Mouse (Mus musculus) thymus, postnatal 0 days (tissue): Measurements from ENCODE around the gene Ppp1r14b. TPM values are rescaled to one million over a fixed set of nuclear protein-coding genes. Genes with fewer than 3 reads are reported as not detected.

Source experiments
- DNase-seq: peaks from one replicate; pipeline ENCODE4 v3.0.0-alpha.2; 2015; ENCODE audit warnings: low spot score
- polyA plus RNA-seq: library from polyadenylated mRNA; unstranded; fragments of >200 nt; fragmentation: Nextera tagmentation; extraction: Ambion mirVana; gene quantifications from 2 replicates; pipeline ENCODE4 v1.2.1, GENCODE M21; 2015

Ppp1r14b gene
- 421 and 425 TPM in 2 replicates for polyA plus RNA-seq

DNA sequence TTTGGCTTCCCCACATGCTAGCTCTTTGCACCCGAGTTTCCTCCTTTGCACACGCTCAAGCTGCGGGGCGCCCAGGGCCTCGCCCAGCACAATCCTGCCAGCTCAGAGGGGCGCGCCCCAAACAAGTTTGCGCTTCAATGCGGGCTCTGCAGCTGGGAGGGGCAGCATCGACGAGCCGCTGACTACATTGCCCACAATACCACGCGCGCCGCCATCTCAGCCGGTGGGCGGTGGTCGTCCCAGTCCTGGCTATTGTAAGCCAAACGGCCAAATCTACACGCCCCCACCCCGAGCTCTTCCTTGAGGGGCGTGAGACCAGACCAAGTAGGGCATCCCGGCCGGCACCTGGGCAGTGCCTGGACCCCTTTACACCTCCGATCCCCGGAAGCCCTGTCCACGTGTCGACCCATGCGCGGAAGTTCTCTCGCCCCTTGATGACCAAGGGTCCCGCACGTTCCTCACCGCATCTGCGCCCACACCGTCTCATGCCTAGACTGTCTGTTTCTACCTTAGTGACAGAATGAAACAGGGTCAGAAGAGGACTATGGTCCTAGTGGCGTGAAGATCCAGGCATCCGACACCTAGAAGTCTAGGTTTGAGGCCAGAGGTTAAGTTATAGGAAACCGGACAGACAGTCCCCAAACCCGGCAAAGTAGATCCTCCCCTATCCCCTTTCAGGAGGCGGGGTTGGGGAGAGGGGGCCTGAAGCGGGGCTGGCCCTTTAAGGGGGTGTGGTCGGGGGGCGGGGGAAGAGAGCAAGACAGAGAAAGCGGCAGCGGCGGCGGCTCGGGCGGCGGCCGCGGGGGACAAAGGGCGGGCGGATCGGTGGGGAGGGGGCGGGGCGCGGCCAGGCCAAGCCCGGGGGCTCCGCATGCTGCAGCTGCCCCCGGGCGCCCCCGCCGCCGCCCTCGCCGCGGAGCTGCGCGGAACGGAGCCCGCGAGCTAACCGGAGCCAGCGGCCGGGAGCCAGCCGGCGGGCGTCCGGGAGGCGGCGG, at the start of gene Ppp1r14b:
Gene Ppp1r14b, plus strand, starts transcription at position 758 of the 995 bp plus-strand sequence.
- DNase-seq, result peak; percentile 91

DNA sequence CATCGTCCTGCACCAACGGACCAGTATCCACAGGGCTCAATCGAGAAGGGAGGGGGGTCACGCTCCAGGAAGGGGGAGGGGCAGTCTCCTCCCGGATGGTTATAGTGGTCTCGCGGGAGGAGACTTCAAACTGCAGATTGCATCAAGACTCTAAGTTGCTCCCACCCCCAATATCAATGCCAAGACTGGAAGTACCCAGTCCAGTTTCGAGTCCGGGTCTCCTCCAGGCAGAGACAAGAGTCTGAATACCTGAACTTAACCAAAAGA, 49.5 kb upstream of the Ppp1r14b start, which contains the start of gene Catsperz:
Gene Catsperz, minus strand, starts transcription at position 74 of the 267 bp plus-strand sequence.
- DNase-seq, result no peak

DNA sequence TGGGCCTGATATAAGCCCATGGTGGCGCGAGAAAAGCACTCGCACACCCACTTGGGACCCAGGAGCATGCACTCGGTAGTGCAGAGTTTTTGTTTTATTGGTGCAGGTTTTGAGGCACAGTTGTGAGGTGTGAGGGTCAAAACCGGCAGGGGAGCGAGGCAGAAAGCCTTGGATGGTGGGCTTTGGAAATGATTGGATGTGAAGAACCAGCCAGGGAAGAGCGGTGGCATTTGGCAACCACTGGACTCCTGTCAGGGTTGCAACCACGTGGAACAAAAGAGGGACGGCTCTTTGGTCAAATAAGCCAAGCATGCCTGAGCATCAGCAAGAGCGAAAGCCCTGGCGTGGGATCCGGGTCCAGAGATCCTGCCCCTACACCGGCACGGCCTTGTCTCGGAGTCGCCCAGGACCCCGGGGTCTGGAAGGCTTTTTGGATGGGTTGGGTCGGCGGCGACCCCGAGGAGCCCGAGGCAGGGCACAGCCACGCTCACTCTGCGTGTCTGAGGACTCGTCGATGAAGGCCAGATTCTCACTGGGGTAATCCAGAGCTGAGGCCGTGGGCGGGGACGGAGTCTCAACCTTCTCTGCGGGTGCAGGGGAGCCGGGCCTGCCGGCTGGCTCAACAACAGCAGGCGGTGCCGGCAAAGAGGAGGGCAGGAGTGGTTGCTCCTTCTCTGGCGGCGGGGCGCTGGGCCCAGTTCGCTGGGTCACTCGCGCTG, 49.0 kb upstream of the Ppp1r14b start:
- no peak for DNase-seq

DNA sequence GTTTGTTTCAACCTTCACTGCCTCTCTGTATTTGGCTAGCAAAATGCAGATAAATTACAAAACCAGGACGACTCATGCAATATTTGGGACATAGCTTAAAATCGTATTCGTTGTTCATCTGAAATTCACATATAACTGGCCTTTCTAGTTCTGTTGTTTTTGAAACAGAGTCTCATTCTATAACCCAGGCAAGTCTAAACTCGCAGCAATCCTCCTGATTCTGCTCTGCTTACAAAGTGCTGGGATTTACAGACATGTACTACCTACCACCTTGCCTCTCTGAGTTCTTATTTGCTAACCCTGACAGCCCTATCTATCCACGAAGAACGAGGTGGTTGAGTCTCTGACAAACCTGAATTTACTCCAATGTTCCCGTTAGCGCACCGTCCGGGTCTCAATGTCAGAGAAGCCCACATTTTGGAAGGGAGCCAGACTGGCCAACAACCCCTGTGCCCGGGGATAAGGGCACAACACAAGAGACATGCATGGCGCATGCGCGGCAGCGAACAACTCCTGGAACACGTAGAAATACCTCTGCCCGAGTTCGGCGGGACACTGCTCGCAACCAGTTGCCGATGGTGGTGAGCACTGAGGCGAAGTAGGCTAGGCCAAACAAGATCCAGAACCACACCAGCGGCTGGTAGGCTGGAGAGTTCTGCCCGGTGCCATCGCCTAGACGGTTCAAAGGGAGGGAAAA, 48.1 kb upstream of the Ppp1r14b start:
- peak; percentile 31 for DNase-seq

DNA sequence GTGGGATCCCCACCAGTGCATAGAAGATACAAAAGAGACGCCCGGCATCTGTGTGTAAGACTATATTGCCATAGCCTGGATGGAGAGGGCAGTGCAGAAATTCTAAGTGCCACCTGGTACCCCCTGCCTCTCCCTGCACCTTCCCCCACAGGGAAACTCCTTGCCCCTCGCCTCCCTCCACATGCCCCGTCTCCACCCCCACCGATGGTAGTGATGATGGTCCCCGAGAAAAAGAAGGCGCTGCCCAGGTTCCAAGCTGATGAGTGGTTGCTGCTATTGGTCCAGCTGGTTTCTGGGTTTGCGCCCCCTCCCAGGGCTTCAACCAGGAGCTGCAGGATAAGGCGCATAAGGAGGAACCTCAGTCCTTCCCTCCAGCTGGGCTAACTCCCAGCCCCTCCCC, 46.7 kb upstream of the Ppp1r14b start:
- DNase-seq, result no peak

DNA sequence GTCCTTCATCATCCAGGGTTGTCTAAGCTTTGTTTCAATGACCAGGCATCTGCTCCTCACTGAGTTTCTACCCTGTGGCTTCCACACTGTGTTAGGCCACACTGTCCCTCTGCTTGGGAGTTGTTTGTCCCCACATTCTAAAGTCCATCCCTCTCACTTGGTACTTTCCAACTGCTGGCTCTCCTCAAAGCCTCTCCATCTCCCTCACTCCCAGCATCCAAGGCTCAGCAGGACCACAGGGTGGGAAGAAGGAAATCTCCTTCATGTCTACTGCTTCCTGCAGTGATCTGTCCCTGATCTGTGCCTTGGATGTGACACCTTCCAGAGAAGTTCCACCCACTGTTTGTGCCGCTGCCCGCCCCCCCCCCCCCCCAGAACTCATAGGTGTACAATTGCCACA, 43.8 kb upstream of the Ppp1r14b start:
- DNase-seq, result no peak

DNA sequence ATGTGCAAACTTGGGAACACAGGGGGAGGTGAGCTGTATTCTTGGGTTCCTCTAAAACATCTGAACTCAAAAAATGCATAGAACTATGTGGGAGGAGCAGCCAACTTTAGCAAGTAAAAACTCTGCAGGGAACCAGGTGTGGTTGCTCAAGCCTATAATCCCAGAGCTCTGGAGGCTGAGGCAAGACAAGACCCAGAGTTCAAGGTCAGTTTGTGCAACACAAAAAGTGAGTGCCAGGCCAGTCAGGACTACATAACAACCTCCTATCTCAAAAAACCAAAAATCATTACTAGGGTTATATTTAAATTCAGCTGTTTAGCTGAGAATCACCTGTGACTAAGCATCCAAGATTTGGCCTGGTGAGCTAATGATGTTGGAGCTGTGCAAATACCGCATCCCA, 42.8 kb upstream of the Ppp1r14b start:
- no peak for DNase-seq

DNA sequence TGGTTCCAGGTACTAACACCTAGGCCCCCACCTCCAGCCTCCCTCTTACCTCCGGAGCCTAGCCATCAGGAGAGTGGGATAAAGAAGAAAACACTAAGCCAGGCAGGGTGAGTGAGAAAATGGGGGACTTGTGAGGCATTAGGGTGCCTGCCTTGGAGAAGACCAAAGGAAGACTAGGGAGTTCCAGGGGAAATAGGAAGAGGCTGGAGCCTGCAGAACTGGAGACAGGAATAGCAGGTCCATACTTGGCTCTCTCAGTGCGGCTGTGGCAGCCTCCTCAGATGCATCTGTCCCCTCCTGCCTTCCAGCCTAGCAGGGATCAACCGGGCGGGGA, 41.7 kb upstream of the Ppp1r14b start:
- DNase-seq, result no peak

DNA sequence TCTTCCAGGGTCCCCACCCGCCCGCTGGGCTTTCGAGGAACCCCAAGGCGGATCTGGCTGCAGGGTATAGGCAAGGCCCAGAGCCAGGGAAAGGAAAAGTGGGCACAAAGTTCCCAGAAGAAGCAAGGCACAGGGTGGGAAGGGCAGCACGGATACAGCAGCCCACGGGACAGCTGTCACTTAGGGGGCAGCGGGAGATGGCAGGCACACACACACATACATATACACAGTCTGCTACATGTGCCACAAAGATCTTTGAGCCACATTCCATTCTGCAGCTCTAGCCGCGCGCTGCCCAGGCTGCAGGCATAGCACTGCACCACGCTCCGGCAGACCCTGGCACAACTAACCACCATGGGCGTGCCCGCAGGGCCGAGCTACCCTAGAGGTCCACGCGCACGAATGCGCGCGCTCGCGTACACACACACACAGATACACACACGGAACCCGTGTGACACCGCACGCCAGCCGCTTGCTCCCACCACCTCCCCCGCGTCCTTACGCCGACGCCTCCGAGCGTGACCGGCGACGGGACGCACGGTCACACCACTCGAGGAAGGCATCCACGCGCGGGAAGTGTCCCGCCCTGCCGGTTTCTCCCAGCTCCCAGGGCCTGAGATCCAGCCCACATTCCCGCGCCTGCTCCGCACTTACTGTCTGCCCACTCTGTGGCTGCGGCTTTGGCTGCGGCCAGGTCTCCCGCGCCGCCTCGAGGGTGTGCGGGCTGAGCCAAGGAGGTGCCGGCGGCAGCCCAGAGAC, 41.2 kb upstream of the Ppp1r14b start:
- no peak for DNase-seq

DNA sequence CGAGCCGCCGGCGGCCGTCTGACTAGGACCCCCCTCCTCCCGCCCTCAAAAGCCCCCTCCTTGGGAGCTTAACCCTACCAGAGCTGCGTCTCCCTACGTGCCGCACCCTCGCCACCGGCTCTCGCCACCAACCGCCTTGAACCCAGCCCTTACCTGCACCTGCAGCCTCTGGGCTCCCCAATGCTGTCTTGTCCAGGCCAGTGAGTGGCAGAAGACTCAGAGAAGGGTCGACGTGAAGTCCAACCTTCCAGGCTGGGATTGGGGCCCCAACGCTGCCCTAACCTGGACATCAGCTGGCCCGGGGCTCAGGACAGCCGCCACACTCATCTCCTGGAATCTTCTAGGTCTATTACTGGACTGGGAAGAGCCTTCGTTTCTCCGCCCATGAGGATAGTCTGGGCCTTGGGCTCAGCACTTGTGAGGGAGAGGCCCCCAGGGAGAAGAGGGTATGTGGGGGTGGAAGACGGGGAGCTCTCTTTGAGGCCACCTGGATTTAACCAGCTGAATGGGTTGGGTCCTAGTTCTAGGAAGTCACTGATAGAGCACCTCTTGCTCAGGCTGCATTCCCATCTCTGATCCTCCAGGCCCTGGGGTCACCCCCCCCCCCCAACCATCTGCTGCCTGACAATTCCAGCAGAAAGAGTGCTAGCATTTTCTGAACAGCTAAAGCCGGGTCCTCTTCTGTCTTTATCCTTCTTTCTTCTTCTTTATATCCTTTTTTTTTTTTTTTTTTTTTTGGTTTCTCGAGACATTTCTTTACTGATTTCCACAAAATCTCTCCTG, 40.4 kb upstream of the Ppp1r14b start, which contains the start of gene Kcnk4:
Gene Kcnk4, minus strand, starts transcription at position 321 of the 783 bp plus-strand sequence.
- DNase-seq, result no peak

DNA sequence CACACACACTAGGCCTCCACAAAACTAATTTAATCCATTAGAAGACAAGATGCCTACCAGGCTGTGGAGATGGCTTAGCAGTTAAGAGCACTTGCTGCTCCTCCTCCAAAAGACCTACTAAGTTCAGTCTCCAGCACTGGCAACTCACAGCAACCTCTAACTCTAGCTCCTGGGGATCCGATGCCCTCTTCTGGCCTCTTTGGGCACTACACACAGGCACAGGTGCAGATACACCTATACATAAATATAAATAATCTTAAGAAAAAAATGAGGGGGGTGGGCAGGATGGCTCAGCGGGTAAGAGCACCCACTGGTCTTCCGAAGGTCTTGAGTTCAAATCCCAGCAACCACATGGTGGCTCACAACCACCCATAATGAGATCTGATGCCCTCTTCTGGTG, 38.5 kb upstream of the Ppp1r14b start:
- peak; percentile 52 for DNase-seq

DNA sequence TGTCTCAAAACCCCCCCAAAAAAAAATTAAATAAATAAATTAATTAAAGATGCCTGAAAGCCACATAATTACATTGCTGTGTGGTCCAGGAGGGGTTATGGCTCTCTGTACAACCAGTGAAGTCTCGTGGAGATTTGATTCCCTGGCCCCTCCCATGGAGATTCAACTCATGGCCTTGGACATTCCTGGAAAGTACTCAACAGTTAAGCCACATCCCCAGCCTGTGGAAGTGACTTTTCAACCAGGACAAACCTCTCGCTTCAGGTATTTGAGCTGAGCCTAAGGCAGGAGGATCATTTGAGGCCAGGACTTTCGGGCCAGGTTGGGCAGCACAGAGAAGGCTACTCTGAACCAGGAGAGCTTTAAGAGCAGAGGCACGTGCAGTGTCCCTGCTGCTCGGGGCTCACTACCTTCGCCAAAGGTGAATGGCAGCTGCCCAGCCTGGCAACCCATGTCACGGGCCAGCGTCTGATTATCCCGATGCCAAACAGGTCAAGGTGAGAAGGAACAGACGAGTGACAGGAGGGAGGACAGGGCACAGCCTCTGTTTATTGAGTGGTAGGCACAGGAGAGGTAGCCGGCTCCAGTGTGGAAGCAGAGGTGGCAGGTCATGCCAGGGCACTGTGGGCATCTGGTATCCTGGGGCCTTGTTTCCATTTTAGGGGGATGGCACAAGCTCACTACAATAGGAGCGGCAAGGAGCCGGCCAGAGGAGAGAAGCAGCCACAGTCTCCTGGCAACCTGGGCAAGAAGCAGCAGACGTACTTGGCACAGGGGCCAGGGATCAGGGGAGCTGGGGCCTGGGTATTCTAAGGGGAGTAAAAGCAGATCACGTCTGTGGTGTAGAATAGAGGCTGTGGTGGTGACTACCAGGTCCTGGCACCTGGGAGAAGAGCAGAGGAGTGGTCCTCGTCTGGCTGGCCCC, 37.0 kb upstream of the Ppp1r14b start:
- DNase-seq, result no peak

DNA sequence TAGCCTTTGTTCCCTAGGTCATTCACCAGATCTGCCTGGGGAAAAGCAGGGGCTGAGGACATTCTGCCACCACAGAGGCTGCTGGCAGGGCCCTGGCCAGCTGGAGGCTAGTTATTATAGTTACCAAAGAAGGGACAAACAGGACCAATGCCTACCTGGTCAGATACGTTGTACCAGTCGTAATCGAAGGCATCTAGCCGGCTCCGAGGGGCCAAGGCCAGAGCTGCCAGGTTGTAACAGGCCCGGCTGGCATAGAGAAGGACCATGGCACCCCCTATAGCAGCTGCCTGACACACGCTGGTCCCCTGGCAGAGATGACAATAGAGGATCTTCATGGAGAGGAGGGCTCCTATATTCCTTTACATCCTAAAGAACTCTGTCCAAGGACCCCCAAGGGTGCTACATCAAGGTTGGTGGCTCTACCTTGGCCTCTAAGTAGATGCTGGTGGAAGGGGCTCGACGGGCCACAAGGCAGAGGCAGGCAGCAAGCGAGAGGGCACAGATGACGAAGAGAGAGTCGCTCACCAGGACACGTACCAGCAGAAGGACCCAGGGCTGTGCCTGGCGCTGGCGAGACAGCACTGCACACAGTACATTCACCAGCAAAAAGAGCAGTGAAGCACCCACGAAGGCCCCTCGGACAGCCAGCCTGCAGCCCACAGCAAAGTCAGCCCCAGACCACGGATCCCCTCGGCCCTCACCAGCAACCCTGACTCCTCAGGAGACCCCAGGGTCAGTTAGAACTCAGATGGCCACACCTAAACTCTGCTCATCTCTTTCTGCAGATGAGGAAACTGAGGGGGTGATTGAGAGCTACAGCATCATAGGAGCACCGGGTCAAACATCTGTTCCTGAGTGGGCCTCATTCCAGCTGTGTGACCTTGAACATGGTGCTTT, 35.4 kb upstream of the Ppp1r14b start:
- DNase-seq, result no peak

DNA sequence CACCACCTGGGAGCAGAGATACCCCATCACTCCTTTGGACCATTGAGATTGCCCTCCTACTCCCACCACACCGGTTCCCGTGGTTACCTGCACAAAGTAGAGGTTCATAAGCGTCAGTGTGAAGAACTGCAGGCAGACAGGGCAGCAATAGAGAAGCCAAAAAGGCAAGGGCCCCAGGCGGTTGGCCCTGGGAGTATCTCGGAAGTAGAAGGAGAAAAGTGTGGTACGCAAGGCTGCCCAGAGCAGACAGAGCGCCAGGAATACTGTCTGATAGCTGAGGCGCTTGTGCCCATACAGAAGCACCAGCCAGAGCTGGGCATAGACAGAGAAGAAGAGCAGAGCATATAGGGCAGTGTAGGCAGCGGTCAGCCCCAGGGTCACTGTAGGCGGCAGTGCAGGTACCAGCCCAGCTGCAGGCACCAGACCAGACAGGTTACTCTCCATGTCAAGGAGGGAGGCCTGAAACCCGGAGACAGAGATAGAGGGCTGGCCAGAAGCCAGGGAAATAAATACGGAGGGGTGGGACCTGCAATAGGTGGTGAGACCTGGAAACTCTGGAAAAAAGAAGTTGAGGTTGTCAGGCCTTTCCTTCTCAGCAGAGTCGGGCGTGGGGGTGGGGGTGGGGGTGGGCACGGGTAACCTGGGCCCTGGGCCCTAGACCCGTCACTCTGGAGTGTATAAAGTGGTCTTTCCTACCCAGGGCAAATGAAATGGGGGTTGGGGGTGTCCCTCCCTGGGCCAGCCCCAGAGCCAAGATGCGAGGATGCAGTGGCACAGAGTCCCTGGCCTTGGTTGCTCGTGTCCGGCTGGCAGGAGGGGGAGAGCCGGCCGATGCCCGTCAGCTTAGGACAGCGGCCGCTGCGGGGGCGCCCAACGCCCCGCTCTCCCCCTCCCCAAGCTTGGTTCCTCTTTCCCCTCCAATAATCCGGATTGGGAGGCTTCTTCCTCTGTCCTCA, 34.1 kb upstream of the Ppp1r14b start:
- no peak for DNase-seq

DNA sequence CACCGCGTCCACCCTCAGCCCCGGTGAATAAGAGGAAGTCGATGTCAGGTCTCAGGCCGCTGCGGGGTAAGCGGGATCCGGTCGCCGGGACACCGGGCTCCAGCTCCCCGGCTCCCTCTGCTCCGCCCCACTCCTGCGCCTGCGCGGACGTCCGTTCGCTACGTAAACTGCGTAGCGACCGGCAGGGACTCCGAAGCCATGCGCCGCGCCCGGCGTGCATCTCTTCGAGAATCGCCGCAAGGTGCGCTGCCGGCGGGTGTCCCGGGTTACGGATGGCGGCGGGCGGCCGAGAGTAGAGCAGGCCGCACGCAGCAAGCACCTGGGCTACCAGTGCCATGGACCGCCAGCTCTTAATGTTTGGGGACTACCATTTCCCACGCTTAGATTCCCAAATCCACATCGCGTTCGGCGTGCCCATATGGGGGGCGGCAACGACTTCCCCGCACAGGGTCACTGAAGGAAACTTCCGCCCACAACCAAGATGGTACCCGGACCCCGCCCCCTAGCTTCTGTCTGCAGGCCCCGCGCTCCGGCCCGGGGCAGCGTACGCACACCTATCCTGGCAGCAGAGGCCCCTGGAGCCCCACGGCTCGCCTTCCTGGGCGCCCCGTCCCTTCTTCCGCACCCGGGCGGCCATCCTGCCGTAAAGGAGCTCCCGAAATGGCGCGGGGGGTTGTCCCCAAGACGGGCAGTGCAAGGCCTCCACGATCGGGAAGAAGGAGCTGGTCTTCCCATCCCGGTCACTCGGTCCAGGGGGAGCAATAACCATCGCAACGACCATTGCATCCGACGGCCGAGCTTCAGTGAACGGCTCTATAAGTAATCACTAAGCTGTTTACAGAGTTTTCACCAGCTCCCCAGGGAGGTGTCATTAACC, 33.2 kb upstream of the Ppp1r14b start, which contains the start of gene Bad:
Gene Bad, plus strand, starts transcription at position 490 of the 877 bp plus-strand sequence.
- DNase-seq, result peak; percentile 94

DNA sequence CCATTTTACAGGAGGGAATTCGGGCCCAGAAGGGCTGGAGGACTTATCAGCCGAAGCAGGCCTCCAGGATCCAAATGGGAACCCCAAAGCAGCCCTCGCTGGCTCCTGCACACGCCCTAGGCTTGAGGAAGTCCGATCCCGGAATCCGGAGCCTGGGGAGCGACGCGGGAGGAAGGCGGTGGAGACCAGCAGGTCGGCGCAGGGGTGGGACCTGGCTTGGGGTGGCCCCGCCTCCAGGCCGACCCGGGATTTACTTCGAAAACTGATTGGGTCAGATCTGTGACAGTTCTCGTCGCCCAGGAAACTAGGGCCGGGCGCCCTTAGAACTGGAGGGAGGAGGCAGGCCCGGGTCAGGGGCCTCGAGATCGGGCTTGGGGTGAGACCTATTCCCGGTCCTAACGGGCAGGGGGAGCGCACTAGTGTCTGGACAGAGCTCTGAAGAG, 32.5 kb upstream of the Ppp1r14b start, which contains the start of gene Gpr137:
Gene Gpr137, minus strand, starts transcription at position 232 of the 443 bp plus-strand sequence.
- DNase-seq, result peak; percentile 92
